Mouse (Mus musculus) thymus, adult 2 months (tissue): ENCODE results near the gene Prss44. TPM values are rescaled to one million over a fixed set of nuclear protein-coding genes. Genes with fewer than 3 reads are reported as not detected.

Experiments used
- DNase-seq: peaks from one replicate; pipeline ENCODE4 v3.0.0; 2021
- H3K27ac ChIP-seq: fragments of 200-500 bp; 2 replicates; pipeline ENCODE4 v1.5.1; 2012; ENCODE audit warnings: low read length, control low read depth; ENCODE audit not compliant: control insufficient read depth, insufficient read depth
- H3K27me3 ChIP-seq: fragments of 200-500 bp; 2 replicates; pipeline ENCODE4 v1.6.1; 2012; ENCODE audit warnings: mild to moderate bottlenecking, low read length, moderate library complexity, mixed read lengths; ENCODE audit not compliant: control insufficient read depth, insufficient read depth
- H3K36me3 ChIP-seq: fragments of 200-500 bp; 2 replicates; pipeline ENCODE4 v1.6.1; 2012; ENCODE audit warnings: mild to moderate bottlenecking, low read length, moderate library complexity; ENCODE audit not compliant: control insufficient read depth, insufficient read depth
- H3K4me1 ChIP-seq: fragments of 200-500 bp; replicated peaks from 2 replicates; pipeline ENCODE4 v1.6.1; 2012; ENCODE audit warnings: low read length; ENCODE audit not compliant: control insufficient read depth, insufficient read depth
- H3K4me3 ChIP-seq: fragments of 200-500 bp; 2 replicates; pipeline ENCODE4 v1.5.1; 2012; ENCODE audit warnings: mild to moderate bottlenecking, low read length, control low read depth, moderate library complexity; ENCODE audit not compliant: control insufficient read depth, insufficient read depth
- CTCF ChIP-seq: fragments of 200-500 bp; IDR thresholded peaks from 2 replicates; pipeline ENCODE4 v1.5.1; 2012; ENCODE audit warnings: mild to moderate bottlenecking, control low read depth, low read length, moderate library complexity, borderline replicate concordance; ENCODE audit not compliant: control insufficient read depth, poor library complexity, insufficient read depth; ENCODE audit errors: extremely low read depth
- POLR2A ChIP-seq: fragments of 200-500 bp; IDR thresholded peaks from 2 replicates; pipeline ENCODE4 v1.6.1; 2012; ENCODE audit warnings: mild to moderate bottlenecking, low read length, control low read depth, moderate library complexity; ENCODE audit not compliant: control insufficient read depth, poor library complexity, insufficient read depth; ENCODE audit errors: extremely low read depth
- WGBS: fragments of 180-500 bp; shearing (Covaris S2); methylation state at CpG from one replicate; pipeline ENCODE4 v1.1.7; 2018; 5-methylcytosine and 5-hydroxymethylcytosine counted together
- polyA plus RNA-seq: library from polyadenylated mRNA; depleted of rRNA; stranded (reverse); fragments of >200 nt; gene quantifications from 2 replicates; pipeline ENCODE4 v1.2.3, GENCODE M21; 2012; rRNA removed

The Prss44 gene
- 0.11 TPM in 1 of 2 replicates, not detected in the other for polyA plus RNA-seq

DNA sequence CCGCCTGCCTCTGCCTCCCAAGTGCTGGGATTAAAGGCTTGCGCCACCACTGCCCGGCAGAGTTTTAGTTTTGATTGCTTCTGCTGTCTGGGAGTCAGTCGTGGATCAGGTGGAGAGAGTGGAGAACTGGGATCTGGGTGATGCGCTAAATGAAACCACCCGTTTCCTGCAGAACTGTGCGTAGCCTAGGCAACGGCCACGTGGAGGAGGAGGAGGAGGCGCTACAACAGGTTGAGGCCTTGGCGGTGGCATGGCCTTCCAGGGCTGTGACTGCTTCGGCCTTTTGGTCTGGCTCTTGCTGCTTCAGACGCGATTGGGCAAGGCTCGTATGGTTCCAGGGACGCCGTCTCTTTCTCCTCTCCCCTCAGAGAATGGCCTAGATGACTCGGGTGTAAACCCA lies at the start of gene Prss44:
TSS of gene Prss44 (plus strand) at position 206 of the 400 bp plus-strand sequence.
- 69% methylated on average over 18 of the region's 18 CpGs for WGBS
- no peaks in the 10 kb centered on the region; the same call in 1 of the 2 replicates for H3K4me1 ChIP-seq
- TF ChIP-seq POLR2A (no peak), CTCF (no peak)
- no peak for DNase-seq
- no peaks in the 10 kb centered on the region for H3K36me3 ChIP-seq
- no peak within 1 kb of the TSS for H3K4me3 ChIP-seq
- H3K27me3 ChIP-seq, result no peaks in the 10 kb centered on the region
- H3K27ac ChIP-seq, result no peak within 1 kb of the TSS

DNA sequence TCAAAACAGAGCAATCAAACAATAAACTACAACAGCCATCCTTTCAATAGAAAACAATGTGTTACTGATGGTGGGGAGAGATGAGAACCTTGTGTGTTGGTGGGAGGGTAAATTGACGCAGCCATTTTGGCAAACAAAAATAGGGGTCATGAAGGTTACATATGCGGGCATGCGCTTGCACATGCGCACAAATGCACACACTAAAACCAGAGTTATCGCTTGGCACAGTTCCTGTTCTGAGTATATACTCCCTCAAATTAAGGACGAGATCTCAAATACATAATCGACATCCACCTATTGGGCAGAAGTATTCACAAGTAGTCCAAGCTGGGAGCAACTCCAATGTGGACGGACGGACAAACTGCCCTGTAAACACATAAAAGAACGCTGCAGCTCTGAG lies 41.5 kb upstream of the Prss44 start:
- Histone ChIP-seq H3K4me3 (no peak overlapping the region), H3K36me3 (no peaks in the 10 kb centered on the region), H3K27me3 (no peaks in the 10 kb centered on the region), H3K27ac (no peak overlapping the region), H3K4me1 (no peaks in the 10 kb centered on the region)
- no peak for DNase-seq
- no peak for TF ChIP-seq POLR2A
- no peak for TF ChIP-seq CTCF
- 95% methylated on average over 10 of the region's 10 CpGs for WGBS

DNA sequence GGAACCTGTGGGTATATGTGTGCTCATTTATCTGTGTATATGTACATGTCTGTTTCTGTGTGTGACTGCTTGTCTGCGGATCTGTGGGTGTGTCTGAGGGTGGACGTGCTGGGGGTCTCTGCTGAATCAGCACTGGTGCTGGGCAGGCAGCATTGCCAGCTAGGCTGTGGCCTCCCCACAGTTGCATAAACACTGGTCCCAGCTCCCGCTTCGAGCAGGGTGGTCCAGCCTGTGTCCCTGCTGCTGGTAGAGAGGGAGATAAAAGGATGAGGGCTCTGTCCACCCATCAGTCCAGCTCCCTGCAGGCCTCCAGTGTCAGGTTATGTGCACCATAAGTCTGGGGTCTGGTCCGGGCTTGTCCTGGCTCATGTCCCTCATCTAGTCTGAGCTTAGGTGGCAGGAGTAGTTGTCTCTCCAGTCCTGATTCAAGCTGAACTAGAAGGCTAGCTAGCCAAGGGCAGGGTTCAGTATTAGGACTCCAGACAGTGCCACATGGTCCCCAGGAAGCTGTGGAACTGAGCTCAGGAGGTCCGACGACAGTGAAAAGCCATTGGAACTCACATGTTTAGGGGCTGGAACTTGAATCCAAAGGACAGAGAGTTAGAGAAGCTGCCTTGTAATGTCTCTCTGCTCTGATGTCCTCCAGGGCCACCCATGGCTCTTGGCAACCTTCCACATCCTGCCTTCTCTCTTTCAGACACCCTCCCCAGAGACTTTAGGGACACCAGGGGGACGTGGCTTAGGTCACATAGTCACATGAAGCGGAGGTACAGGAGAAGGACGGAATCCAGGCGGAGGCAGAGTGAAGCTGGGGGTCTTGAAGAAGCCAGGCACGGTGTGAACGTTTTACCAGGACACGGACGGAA lies 39.2 kb upstream of the Prss44 start:
- no peak for TF ChIP-seq CTCF
- TF ChIP-seq POLR2A, result no peak
- H3K4me3 ChIP-seq, result no peak overlapping the region
- no peaks in the 10 kb centered on the region for H3K4me1 ChIP-seq
- H3K27ac ChIP-seq, result no peak overlapping the region
- no peaks in the 10 kb centered on the region for H3K36me3 ChIP-seq
- WGBS, result 95% methylated on average over 15 of the region's 15 CpGs
- no peaks in the 10 kb centered on the region for H3K27me3 ChIP-seq
- DNase-seq, result no peak

DNA sequence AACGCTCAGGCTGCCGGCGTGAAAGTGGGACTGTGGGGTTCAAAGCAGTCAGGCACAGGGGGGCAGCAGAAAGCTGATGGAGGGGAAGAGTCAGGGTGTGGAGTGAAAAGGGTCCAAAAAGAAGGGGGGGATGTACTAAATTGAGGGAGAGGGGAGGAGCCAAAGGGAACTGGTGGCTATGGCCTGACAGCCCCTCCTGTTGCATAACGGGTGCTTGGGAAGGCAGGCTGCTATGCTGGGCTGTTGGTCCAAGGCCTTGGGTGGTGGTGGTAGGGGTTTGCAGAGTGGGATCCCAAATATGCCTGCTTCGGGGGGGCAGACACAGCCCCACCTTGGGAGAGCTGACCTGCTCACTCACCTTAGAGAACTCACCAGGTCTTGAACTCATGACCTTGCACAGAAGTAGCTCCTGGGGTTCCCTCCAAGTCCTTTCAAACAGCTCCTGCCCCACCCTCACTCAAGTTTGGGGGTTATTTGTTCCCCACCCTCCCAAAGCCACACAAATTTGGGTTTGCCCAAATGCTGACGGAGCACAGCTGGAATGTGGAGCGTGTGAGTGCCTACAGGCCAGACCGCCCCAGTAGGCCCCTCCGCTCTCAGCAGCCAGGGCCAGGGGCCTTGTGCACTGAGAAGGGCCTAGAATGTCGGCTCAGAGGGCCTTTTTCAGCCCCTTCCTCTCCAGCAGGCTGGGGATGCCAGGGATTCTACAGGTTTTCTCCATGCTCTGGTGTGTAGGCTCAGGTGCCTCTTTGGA lies 38.3 kb upstream of the Prss44 start:
- no peak for DNase-seq
- Histone ChIP-seq H3K4me1 (no peaks in the 10 kb centered on the region), H3K4me3 (no peak overlapping the region), H3K27me3 (no peaks in the 10 kb centered on the region), H3K36me3 (no peaks in the 10 kb centered on the region), H3K27ac (no peak overlapping the region)
- TF ChIP-seq CTCF, result no peak
- no peak for TF ChIP-seq POLR2A
- 94% methylated on average over 10 of the region's 10 CpGs for WGBS

DNA sequence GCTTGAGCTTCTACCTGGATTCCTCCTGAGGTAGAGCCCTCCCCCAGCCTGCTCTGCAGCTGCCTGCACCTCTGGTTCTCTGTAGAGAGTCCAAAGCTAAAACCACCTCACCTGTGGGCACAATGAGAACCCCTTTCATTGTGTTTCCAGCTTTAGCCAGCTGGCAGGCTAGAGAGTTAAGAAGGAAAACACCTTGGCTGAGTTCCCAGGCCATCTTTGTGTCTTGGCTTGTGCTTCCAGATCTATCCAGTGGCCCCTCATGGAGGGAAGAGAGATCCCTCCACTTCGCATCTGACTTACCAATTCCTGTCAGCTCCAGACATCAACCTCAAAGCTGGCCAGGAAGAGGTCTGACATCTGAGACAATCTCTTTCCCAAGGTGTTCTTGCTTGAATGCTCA lies 35.7 kb upstream of the Prss44 start:
- H3K4me1 ChIP-seq, result no peaks in the 10 kb centered on the region; the same call in 1 of the 2 replicates
- no peak overlapping the region for H3K4me3 ChIP-seq
- no peak for TF ChIP-seq CTCF
- TF ChIP-seq POLR2A, result no peak
- no peaks in the 10 kb centered on the region; the same call in 1 of the 2 replicates for H3K27me3 ChIP-seq
- H3K27ac ChIP-seq, result no peak overlapping the region
- no peaks in the 10 kb centered on the region for H3K36me3 ChIP-seq
- DNase-seq, result no peak
- WGBS, result 89% methylated on average over 1 of the region's 1 CpGs

DNA sequence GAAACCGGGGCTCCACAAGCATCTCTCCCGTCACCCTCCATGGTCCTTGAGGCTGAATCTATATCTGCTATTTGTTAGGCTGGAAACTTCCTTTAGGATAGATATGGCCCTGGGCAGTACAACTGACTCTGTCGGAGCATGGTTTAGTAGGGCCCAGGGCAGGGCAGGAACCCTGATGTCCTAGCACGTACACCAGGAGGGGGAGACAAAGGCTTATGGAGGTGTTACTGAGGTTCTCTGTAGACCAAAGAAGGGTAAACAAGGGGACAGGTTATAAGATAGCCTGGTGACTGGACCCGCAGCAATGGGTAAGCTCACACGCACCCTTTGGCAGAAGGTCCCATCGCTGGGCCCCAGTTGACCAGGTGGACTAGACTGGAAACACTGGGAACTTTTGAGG lies 35.2 kb upstream of the Prss44 start:
- no peak for DNase-seq
- TF ChIP-seq CTCF (no peak), POLR2A (no peak)
- Histone ChIP-seq H3K4me3 (no peak overlapping the region), H3K36me3 (no peaks in the 10 kb centered on the region), H3K4me1 (no peaks in the 10 kb centered on the region; the same call in 1 of the 2 replicates), H3K27ac (no peak overlapping the region), H3K27me3 (no peaks in the 10 kb centered on the region; the same call in 1 of the 2 replicates)
- 88% methylated on average over 7 of the region's 7 CpGs for WGBS
